Mouse (Mus musculus) heart, adult 18-20 months (tissue): ENCODE measurements around the gene Rhox10. TPM values are rescaled to one million over a fixed set of nuclear protein-coding genes. Genes with fewer than 3 reads are reported as not detected.
"Not testable (repeated sequence)": the region's sequence is repeated elsewhere in the genome, so short reads cannot be mapped to it uniquely, and the experiment has no call there.

Source experiments
- DNase-seq, 2 experiments: peaks; one replicate each; pipeline ENCODE4 v3.0.0; 2021 to 2022; ENCODE audit warnings: mixed read lengths in 1 of 2
- long read RNA-seq, 2 experiments: library from polyadenylated mRNA; stranded (forward); transcript quantifications; one replicate each; pipeline ENCODE4 v2.0.0; 2021
- total RNA-seq, 2 experiments: library from RNA; stranded (reverse); gene quantifications; 2 replicates each; pipeline ENCODE4 v1.2.3; 2021

Rhox10 gene
- not detected for total RNA-seq
- long read RNA-seq, experiment 1, result 0 reads
- long read RNA-seq, experiment 2, result 0 reads

DNA sequence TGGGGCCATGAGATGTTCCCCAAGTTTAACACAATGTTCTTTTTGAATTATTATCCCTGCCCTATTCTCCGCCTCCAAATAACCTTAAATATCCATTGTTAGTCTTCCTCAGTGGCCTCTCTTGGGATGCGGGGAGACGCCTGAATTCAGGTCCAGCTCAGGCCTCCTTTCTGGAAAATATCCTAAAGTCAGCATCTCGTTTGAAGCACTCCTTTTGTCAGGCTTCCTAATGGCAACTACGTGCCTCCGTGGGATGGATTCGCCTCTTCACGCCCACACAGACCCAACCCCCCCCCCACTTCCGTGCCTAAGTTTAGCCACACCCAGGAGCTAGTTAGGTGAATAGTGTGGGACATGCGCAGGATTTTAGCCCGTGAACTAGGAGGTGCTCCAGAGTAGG is at the start of gene Rhox10:
Gene Rhox10 (plus strand): TSS at position 301 of the 400 bp plus-strand sequence.
- no peak for DNase-seq

DNA sequence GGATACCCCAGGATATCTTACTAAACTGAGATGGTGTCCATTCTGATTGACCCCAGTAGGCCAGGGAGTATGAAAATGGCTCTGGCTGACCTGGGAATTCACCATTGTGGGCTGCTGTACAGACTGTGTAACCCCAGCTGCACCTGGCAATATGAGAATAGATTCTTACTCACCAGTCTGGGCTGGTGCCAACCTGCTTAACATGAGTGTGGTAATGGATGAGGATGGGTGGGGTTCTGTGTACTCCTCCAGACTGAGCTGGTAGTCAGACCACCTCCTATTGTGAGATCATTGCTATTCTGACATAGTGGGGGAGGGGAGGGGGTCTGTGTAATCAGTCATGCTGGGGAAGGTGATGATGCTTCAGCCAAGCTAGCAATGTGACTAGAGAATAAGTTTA is 47.7 kb upstream of the Rhox10 start, which contains the start of gene Btg1-ps1:
Gene Btg1-ps1 (minus strand): TSS at position 219 of the 400 bp plus-strand sequence.
- peak in 1 of 2 experiments; percentile 1 for DNase-seq

DNA sequence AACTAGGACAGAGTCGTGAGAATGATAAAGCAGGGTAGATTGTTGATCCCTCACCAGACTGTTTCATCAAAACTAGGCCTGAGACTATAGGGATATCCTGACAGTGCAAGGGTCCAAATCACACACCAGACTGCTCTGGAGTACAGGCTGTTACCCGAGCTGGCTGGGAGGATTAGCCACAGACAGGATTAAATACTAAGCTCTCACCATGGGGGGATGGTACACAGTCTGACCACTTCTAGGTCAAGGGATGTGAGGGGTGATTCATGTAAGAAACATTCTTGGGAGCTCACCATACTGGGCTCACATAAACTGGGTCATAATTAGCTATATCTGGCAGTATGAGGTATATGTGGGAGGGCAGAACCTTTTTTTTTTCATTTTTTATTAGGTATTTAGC is 32.4 kb upstream of the Rhox10 start:
- DNase-seq, result no peak

DNA sequence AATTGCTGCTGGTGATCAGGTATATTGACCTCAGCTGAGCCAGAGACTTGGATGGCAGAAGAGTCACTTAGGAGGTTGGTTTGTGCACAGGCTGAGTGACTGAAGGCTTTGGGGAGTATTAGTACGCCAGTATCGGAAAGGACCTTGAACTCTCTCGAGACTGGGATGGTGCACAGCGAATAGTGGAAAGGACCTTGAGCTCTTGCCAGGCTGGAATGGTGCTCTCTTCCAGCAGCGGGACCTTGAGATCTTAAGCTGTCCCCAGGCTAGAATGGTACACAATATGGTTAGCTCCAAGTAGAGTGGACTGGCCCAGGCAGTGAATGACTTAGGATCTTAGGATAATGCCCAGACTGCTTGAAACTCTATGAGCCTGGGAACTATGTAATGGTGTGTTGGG is 26.6 kb upstream of the Rhox10 start:
- no peak for DNase-seq

DNA sequence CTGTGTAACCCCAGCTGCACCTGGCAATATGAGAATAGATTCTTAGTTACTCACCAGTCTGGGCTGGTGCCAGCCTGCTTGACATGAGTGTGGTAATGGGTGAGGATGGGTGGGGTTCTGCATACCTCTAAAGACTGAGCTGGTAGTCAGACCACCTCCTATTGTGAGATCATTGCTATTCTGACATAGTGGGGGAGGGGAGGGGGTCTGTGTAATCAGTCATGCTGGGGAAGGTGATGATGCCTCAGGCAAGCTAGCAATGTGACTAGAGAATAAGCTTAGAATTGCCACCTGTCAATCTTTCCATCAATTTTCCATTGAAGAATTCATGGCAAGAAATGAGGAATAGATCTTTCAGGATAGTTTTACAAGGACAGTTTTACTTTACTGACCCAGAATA is 23.3 kb upstream of the Rhox10 start, which contains the start of gene Btg1-ps2:
Gene Btg1-ps2 (minus strand): TSS at position 101 of the 400 bp plus-strand sequence.
- not testable (repeated sequence) for DNase-seq

DNA sequence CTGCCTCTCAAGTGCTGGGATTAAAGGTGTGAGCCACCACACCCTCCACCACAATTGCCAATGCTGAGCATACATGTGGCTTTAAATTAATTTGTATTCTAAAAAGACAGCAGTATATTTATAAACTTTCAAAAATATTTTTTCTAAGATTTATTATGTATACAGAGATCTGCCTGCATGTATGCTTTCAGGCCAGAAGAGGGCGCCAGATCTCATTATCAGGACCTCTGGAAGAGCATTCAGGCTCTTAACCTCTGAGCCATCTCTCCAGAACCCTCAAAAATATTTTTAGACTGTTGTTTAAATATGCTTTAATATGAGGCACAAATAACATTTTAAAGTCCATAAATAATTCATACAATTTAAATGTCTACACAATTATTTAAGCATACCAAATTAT is 4.7 kb upstream of the Rhox10 start:
- DNase-seq, result no peak

DNA sequence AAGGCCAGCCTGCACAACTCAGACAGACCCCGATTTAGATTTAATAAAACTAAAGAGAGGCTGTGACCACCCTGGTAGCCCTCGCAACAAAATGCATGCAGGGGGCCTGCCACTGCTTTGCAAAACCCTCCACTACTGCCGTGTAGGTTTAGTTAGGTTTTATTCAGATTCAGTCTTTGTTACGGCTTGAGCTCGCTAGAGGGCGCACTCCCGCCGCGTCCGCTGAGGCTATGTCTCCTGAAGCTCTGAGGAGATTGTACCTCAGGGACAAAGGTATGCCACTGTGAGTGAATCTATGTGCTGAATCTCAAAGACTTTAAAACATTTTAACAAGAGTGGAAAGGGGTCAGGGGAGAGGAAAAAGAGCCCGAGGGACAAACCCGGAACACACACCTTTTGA is 18.0 kb downstream of the Rhox10 start:
- peak; percentile 1 to 44 for DNase-seq

DNA sequence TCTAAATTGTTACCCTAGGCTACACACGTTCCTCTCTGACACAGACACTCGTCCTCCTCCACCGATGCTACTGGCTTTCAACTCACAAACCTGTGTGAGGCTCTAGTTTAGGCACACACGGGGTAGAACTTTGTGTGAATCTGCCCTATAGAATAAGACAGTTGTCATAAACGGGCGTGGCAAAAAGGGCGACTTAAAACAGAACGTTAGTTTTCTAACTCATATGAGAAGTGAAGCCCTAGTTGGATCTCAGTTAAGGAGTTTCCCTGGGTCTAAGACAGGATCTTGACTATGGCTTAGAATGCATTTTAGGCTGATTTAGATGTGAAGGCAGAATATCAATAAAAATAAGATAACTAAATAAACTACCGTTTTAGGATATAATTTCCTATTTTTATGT is 18.8 kb downstream of the Rhox10 start, which contains the start of gene Rhox11:
Gene Rhox11 (minus strand): TSS at position 101 of the 400 bp plus-strand sequence.
- no peak for DNase-seq

DNA sequence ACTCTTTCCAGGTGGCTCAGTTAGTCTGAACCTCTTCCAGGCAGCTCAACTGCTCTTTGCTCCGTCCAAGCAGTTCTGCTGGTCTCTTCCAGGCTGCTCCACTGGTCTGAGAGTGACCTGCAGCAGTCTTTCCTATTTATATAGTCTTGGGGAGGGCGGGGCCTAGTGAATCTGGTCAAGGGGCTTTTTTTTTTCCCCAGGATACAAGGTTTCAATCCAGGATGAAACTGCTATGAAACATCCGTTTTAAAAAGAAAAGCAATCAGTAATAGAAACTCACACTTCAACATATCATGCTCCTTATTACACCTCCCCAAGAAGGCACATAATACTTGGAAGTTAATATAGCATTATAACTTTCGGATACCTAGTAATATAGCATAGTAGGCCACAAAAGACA is 44.5 kb downstream of the Rhox10 start, which contains the start of gene Rhox12:
Gene Rhox12 (minus strand): TSS at position 101 of the 400 bp plus-strand sequence.
- DNase-seq, result no peak

DNA sequence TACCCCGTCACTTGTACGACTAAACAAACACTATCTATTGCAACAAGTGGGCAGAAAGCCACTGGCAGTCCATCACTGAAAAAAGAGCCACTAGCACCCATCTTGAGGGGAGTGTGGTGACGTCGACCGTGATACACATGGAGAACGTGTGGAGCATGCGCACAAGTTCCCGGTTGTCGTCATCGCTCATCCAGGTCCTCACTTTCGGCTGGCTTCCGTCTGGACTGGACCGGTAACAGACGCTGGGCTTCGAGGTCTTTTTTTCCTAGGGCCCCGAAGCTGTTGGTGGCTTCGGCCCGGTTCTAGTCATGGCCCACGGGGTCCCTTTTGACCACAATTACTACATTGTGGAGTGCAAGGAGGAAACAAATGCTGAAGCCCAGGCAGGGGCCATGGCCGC is 54.7 kb downstream of the Rhox10 start, which contains the start of gene Rhox13:
Gene Rhox13 (plus strand): TSS at position 238 of the 400 bp plus-strand sequence.
- no peak for DNase-seq

Other genes starting within 250 kb of the Rhox10 start
- not detected for gene Rhox6, start 239.6 kb upstream of the Rhox10 start, total RNA-seq
- gene Rhox7a, start 234.8 kb upstream of the Rhox10 start, total RNA-seq, result not detected
- not detected for gene Rhox8, start 187.5 kb upstream of the Rhox10 start, total RNA-seq
- not detected for gene Rhox7b, start 169.2 kb upstream of the Rhox10 start, total RNA-seq
- not detected for gene Rhox9, start 164.7 kb upstream of the Rhox10 start, total RNA-seq
- not detected for gene Btg1-ps1, start 47.7 kb upstream of the Rhox10 start, total RNA-seq
- gene Btg1-ps2, start 23.4 kb upstream of the Rhox10 start, total RNA-seq, result not detected
- not detected for gene Rhox11, start 18.7 kb downstream of the Rhox10 start, total RNA-seq
- not detected for gene Rhox12, start 44.4 kb downstream of the Rhox10 start, total RNA-seq
- gene Rhox13, start 54.7 kb downstream of the Rhox10 start, total RNA-seq, result not detected
- 10 to 100 TPM in 1 of 2 experiments, 1 to 10 TPM in 1; 9.4 to 11.5 TPM for gene Zbtb33, start 123.3 kb downstream of the Rhox10 start, total RNA-seq
- gene Tmem255a, start 186.0 kb downstream of the Rhox10 start, total RNA-seq, result 1 to 10 TPM; 1.0 to 1.5 TPM
- not detected for gene Atp1b4, start 249.7 kb downstream of the Rhox10 start, total RNA-seq